ENCODE assay signal across 13 mouse cellular contexts in the genomic region with DNA sequence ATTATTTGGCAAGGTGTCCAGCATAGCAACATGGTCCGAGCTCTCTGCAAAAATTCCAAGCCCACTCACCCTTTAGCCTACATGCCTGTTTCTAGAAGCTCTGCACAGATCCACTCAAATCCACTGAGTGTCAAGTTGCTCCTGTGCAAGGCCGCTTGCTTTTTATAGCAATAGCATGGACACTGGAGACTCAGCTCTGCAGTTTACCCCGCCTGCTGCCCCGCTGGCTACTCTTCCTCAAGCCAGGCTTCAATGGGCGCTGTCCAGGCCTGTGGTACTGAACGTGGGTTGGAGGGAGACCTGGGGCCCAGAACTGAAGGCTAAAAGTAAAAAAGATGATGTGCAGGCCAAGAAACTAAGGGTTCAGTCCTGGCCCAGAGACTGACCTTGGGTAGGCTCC. TPM values are rescaled to one million over a fixed set of nuclear protein-coding genes. Genes with fewer than 3 reads are reported as not detected.
DNase-seq lines count a peak whose midpoint lies in the region; ATAC-seq and TF ChIP-seq lines count a peak whose summit lies in the region.
"Had no signal": no experiment of that assay in that cellular context is flagged by ENCODE, and none has a peak within 500 bp of the region (broad histone marks: within the 10 kb centered on the region; RNA-seq: fewer than 3 reads in every experiment).

No protein-coding gene starts in this region.

- H3K27me3 ChIP-seq in kidney, postnatal 0 days (ENCODE audit: insufficient read depth, low read length) = no peaks in the 10 kb centered on the region
- no peaks in the 10 kb centered on the region for H3K27me3 ChIP-seq in embryonic facial prominence, embryonic 11.5 days (ENCODE audit: control insufficient read depth, insufficient read depth, low read length)
- H3K27me3 ChIP-seq: hindbrain, embryonic 12.5 days; neural tube, embryonic 15.5 days had no signal

- ATAC-seq in kidney, postnatal 0 days (replicated peaks; ENCODE audit: low FRiP score, low read depth) = no peak
- no peak for ATAC-seq in embryonic facial prominence, embryonic 11.5 days (replicated peaks; ENCODE audit: insufficient number of reproducible peaks, low FRiP score, low TSS enrichment, low read depth)
- no peak for ATAC-seq in inflammation-experienced regulatory T-cells, adult 6 months

- no peak overlapping the region for H3K4me2 ChIP-seq in kidney, postnatal 0 days (ENCODE audit: low read length)
- no peak overlapping the region for H3K4me2 ChIP-seq in embryonic facial prominence, embryonic 11.5 days (ENCODE audit: low read depth, low read length)
- H3K4me2 ChIP-seq: liver, embryonic 11.5 days; neural tube, embryonic 15.5 days had no signal

- no peaks in the 10 kb centered on the region for H3K9me3 ChIP-seq in kidney, postnatal 0 days (replicated peaks; ENCODE audit: low read length)
- H3K9me3 ChIP-seq in embryonic facial prominence, embryonic 11.5 days (replicated peaks; ENCODE audit: control insufficient read depth, low read length) = no peaks in the 10 kb centered on the region
- H3K9me3 ChIP-seq: hindbrain, embryonic 12.5 days; neural tube, embryonic 15.5 days had no signal

- H3K4me1 ChIP-seq in kidney, postnatal 0 days (replicated peaks; ENCODE audit: insufficient read depth, low read length) = peaks cover 5% of the 10 kb centered on the region; the same call in 1 of the 2 replicates
- no peaks in the 10 kb centered on the region; the same call in 1 of the 2 replicates for H3K4me1 ChIP-seq in embryonic facial prominence, embryonic 11.5 days (ENCODE audit: control insufficient read depth, insufficient read depth, low read length)

- no peak overlapping the region for H3K9ac ChIP-seq in kidney, postnatal 0 days (ENCODE audit: low read depth, low read length)
- no peak overlapping the region for H3K9ac ChIP-seq in embryonic facial prominence, embryonic 11.5 days (replicated peaks; ENCODE audit: low read length)
- H3K9ac ChIP-seq: neural tube, embryonic 15.5 days had no signal

- intact Hi-C loops in left cerebral cortex, postnatal 36 days (cut with DNase I) = no loop called here

- DNase-seq in kidney, postnatal 0 days (ENCODE audit: low spot score) = peak; percentile 40
- no peak for DNase-seq in kidney, adult 11 months
- DNase-seq in 3T3-L1 (ENCODE audit: low read depth, low spot score) (peak; percentile 8), 416B (ENCODE audit: low read depth) (peak; percentile 25)
- DNase-seq in embryonic facial prominence, embryonic 11.5 days (ENCODE audit: low spot score) = peak; percentile 33
- no peak for DNase-seq in left cerebral cortex, postnatal 36 days (ENCODE audit: low spot score in 2 of 2)
- DNase-seq: layer of hippocampus, adult 9-11 months; right cerebral cortex, postnatal 4 days; thymus, adult 18-20 months had no signal

- no peak overlapping the region for H3K4me3 ChIP-seq in kidney, postnatal 0 days (replicated peaks; ENCODE audit: low read depth, low read length)
- H3K4me3 ChIP-seq in embryonic facial prominence, embryonic 11.5 days (ENCODE audit: low read depth, low read length) = no peak overlapping the region
- H3K4me3 ChIP-seq: hindbrain, embryonic 12.5 days; neural tube, embryonic 15.5 days had no signal

- H3K36me3 ChIP-seq in kidney, postnatal 0 days (ENCODE audit: insufficient read depth, low read length) = no peaks in the 10 kb centered on the region
- H3K36me3 ChIP-seq in embryonic facial prominence, embryonic 11.5 days (replicated peaks; ENCODE audit: control insufficient read depth, insufficient read depth, low read depth, low read length) = peaks cover 6% of the 10 kb centered on the region

- H3K27ac ChIP-seq in kidney, postnatal 0 days = no peak overlapping the region
- no peak overlapping the region for H3K27ac ChIP-seq in embryonic facial prominence, embryonic 11.5 days (replicated peaks; ENCODE audit: low read depth, low read length)
- H3K27ac ChIP-seq: hindbrain, embryonic 12.5 days; neural tube, embryonic 15.5 days had no signal

- 63% methylated on average over 6 of the region's 6 CpGs for WGBS in kidney, postnatal 0 days
- WGBS in embryonic facial prominence, embryonic 11.5 days = 65% methylated on average over 6 of the region's 6 CpGs

- no peak for TF ChIP-seq CTCF in kidney, postnatal 0 days (IDR thresholded peaks at IDR 0.05; ENCODE audit: low read depth)

RNA-seq across cellular contexts. Expression of a gene that starts 8.3 kb away (rescaled TPM):
- polyA plus RNA-seq in kidney, postnatal 0 days (2015; fragmentation: Nextera tagmentation; extraction: Ambion mirVana) = 17.7 and 19.7 TPM in 2 replicates
- polyA plus RNA-seq in embryonic facial prominence, embryonic 11.5 days (2014; fragmentation: Nextera tagmentation; extraction: Ambion mirVana) = 88.3 and 101 TPM in 2 replicates
- total RNA-seq in left cerebral cortex, postnatal 36 days (2021) = 10 to 100 TPM; 65.2 to 69.9 TPM
- polyA plus RNA-seq in inflammation-experienced regulatory T-cells, adult 6 months (2017; shearing (Covaris generic)) = 1 to 10 TPM; 2.1 to 4.2 (median 2.6) TPM

Comparison
In these comparisons a context has a peak if more than half of its experiments do, and no peak if none do; other contexts are left out.
1. DNase-seq: peak in kidney, postnatal 0 days (single experiment), 3T3-L1 (single experiment), 416B (single experiment) and embryonic facial prominence, embryonic 11.5 days (single experiment); none in kidney, adult 11 months (single experiment) and left cerebral cortex, postnatal 36 days (0 of 2).